Mouse (Mus musculus) intestine, embryonic 16.5 days (tissue): Measurements from ENCODE around the gene Arl15. TPM values are rescaled to one million over a fixed set of nuclear protein-coding genes. Genes with fewer than 3 reads are reported as not detected.

ENCODE experiments used
- ATAC-seq: fragments of 200-750 bp; cut with Nextera tagmentation; 2 replicates; pipeline ENCODE4 v1.8.0; 2017; ENCODE audit warnings: moderate TSS enrichment, moderate library complexity
- H3K27ac ChIP-seq: fragments of 300-500 bp; sonication (generic); 2 replicates; pipeline ENCODE4 v1.5.1; 2014; ENCODE audit warnings: mild to moderate bottlenecking, low read length
- H3K27me3 ChIP-seq: fragments of 300-500 bp; sonication (generic); replicated peaks from 2 replicates; pipeline ENCODE4 v1.6.1; 2014; ENCODE audit warnings: low read length, control low read depth, mixed read lengths; ENCODE audit not compliant: control insufficient read depth, insufficient read depth
- H3K36me3 ChIP-seq: fragments of 300-500 bp; sonication (generic); 2 replicates; pipeline ENCODE4 v1.6.1; 2014; ENCODE audit warnings: low read length, control low read depth; ENCODE audit not compliant: control insufficient read depth, insufficient read depth
- H3K4me1 ChIP-seq: fragments of 300-500 bp; sonication (generic); 2 replicates; pipeline ENCODE4 v1.6.1; 2014; ENCODE audit warnings: low read length, control low read depth, mixed read lengths; ENCODE audit not compliant: control insufficient read depth, insufficient read depth
- H3K4me2 ChIP-seq: fragments of 300-500 bp; sonication (generic); 2 replicates; pipeline ENCODE4 v1.6.1; 2014; ENCODE audit warnings: low read depth, low read length, control low read depth
- H3K4me3 ChIP-seq: fragments of 300-500 bp; sonication (generic); 2 replicates; pipeline ENCODE4 v1.5.1; 2014; ENCODE audit warnings: mild to moderate bottlenecking, low read length
- H3K9ac ChIP-seq: fragments of 300-500 bp; sonication (generic); 2 replicates; pipeline ENCODE4 v1.6.1; 2014; ENCODE audit warnings: low read depth, low read length
- H3K9me3 ChIP-seq: fragments of 300-500 bp; sonication (generic); 2 replicates; pipeline ENCODE4 v1.6.1; 2016; ENCODE audit warnings: low read length, control low read depth; ENCODE audit not compliant: control insufficient read depth
- WGBS: fragments of 180-500 bp; shearing (Covaris S2); extraction: QIAGEN DNeasy Blood & Tissue Kit; methylation state at CpG from one replicate; pipeline ENCODE4 v1.1.7; 2014; 5-methylcytosine and 5-hydroxymethylcytosine counted together
- polyA plus RNA-seq: library from polyadenylated mRNA; unstranded; fragments of >200 nt; fragmentation: Nextera tagmentation; extraction: Ambion mirVana; gene quantifications from 2 replicates; pipeline ENCODE4 v1.2.1, GENCODE M21; 2015

Arl15 gene
- polyA plus RNA-seq, 1 experiment from 2014 or later, result 10.6 TPM

DNA sequence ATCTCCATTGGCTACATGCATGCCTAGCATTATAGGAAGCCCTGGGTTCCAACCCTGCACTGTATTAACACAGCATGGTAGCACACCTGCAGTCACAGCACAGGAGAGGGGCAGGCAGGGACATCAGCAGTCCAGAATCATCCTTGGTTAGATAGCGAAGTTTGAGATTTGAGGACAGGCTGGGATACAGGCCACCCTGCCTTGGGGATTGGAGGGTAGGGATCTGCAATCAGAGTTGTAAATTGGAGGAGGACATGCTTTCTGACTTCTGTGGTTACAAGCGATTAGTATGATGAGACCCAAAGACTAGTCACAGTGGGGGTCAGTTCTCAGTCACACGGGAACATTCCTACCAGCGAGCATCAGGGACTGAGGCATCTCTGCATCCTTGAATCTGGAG is 284.5 kb downstream of the Arl15 start:
- 86% methylated on average over 4 of the region's 4 CpGs for WGBS
- no peak for ATAC-seq
- H3K4me2 ChIP-seq, result no peak overlapping the region
- no peaks in the 10 kb centered on the region for H3K4me1 ChIP-seq
- no peak overlapping the region for H3K4me3 ChIP-seq
- no peaks in the 10 kb centered on the region for H3K36me3 ChIP-seq
- no peak overlapping the region for H3K27ac ChIP-seq
- H3K9me3 ChIP-seq, result no peaks in the 10 kb centered on the region
- no peaks in the 10 kb centered on the region for H3K27me3 ChIP-seq
- H3K9ac ChIP-seq, result no peak overlapping the region

GRCm38 (mm10) chr13:114079751-114080150 is 285.4 kb downstream of the Arl15 start:
- Histone ChIP-seq H3K4me2 (no peak overlapping the region), H3K27me3 (no peaks in the 10 kb centered on the region), H3K9ac (no peak overlapping the region), H3K4me1 (no peaks in the 10 kb centered on the region), H3K36me3 (no peaks in the 10 kb centered on the region), H3K4me3 (no peak overlapping the region), H3K27ac (no peak overlapping the region), H3K9me3 (no peaks in the 10 kb centered on the region)
- ATAC-seq, result no peak
- WGBS, result 94% methylated on average over 6 of the region's 6 CpGs

DNA sequence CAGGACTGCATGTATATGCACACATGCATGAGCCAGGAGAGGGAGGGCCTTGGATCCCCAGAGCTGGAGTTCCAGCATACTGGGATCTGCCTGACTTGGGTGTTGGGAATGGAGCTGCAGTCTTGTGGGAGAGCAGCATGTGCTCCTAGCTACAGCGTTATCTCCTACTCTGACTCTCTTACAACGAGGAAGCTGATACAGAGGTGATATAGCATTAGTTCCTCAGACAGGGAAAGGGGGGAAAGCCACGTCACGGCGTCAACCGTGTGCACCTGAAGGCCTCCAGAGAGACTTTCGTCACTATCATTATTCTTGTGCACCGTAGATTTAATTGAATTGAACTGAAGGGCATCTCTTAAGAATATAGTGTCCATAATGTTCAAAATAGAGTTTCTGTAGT is 286.2 kb downstream of the Arl15 start:
- WGBS, result 89% methylated on average over 8 of the region's 8 CpGs
- Histone ChIP-seq H3K36me3 (no peaks in the 10 kb centered on the region), H3K4me2 (no peak overlapping the region), H3K4me3 (no peak overlapping the region), H3K27me3 (no peaks in the 10 kb centered on the region), H3K4me1 (no peaks in the 10 kb centered on the region), H3K9me3 (no peaks in the 10 kb centered on the region), H3K9ac (no peak overlapping the region), H3K27ac (no peak overlapping the region)
- no peak for ATAC-seq

GRCm38 (mm10) chr13:114083570-114084138 is 289.3 kb downstream of the Arl15 start:
- no peak overlapping the region for H3K27ac ChIP-seq
- no peak overlapping the region for H3K4me2 ChIP-seq
- no peaks in the 10 kb centered on the region for H3K27me3 ChIP-seq
- no peaks in the 10 kb centered on the region for H3K4me1 ChIP-seq
- 72% methylated on average over 3 of the region's 3 CpGs for WGBS
- no peak overlapping the region for H3K9ac ChIP-seq
- H3K4me3 ChIP-seq, result no peak overlapping the region
- no peaks in the 10 kb centered on the region for H3K36me3 ChIP-seq
- ATAC-seq, result no peak
- H3K9me3 ChIP-seq, result no peaks in the 10 kb centered on the region

DNA sequence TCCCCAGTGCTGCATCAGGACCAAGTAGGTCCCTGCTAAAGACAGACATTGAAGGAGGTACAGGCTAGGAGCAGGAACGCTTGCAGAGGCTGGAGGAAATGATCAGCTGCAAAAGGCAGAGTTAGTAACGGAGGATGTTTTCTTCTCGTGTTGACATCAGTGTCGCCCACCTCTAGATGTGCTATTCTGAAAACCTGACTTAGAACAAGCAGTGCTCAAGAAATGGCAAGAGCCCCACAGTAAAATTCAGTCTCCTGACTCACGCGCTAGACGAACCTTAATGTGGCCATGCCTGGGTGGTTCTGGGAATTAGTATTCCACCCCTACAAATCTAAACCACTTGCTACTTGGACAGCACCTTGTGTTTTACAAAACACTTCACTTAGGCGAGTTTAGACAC is 291.1 kb downstream of the Arl15 start:
- Histone ChIP-seq H3K4me3 (no peak overlapping the region), H3K9me3 (no peaks in the 10 kb centered on the region), H3K27me3 (no peaks in the 10 kb centered on the region), H3K27ac (no peak overlapping the region), H3K36me3 (no peaks in the 10 kb centered on the region), H3K4me1 (no peaks in the 10 kb centered on the region), H3K9ac (no peak overlapping the region), H3K4me2 (no peak overlapping the region)
- no peak for ATAC-seq
- 82% methylated on average over 8 of the region's 8 CpGs for WGBS

DNA sequence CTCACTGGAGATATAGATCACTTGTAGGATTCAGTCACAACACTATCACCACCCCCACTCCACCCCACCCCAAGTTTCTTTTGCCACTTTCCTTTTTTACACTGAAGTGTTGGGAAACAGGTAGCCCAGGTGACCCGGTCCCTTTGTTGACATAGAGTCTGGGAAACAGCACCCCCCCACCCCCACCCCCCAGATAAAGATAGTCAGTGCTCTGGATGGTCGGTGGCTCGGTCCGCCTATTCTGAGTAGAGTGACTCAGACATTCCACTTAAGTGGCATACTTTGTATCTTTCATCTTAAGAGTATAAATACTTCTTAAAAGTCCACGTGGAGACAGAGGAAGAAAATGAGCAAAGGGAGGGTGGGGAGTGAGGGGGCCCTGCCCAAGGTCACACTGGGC is 292.0 kb downstream of the Arl15 start:
- Histone ChIP-seq H3K27ac (no peak overlapping the region), H3K9ac (no peak overlapping the region), H3K9me3 (no peaks in the 10 kb centered on the region), H3K27me3 (no peaks in the 10 kb centered on the region), H3K4me3 (no peak overlapping the region), H3K4me2 (no peak overlapping the region), H3K4me1 (no peaks in the 10 kb centered on the region), H3K36me3 (no peaks in the 10 kb centered on the region)
- 40% methylated on average over 5 of the region's 5 CpGs for WGBS
- ATAC-seq, result no peak

DNA sequence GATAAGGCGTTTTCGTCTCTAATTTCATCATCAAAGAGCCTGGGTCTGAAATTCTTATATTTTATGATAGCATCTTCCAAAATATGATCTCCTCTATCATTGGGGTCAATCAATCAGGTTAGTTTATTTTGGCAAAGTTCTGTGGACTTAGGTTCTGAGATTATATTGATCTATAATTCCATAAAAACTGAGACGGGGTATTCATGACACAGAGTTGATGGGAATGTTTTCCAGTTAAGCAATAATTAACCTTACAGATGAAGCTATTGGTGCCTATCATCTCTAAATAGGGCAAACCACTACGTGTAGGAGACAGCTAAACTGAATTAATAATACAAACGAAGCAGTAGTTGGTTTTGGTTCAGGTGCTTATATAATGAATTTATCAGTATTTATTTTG is 292.5 kb downstream of the Arl15 start:
- no peak for ATAC-seq
- H3K4me2 ChIP-seq, result no peak overlapping the region
- H3K9ac ChIP-seq, result no peak overlapping the region
- WGBS, result 74% methylated on average over 5 of the region's 5 CpGs
- no peaks in the 10 kb centered on the region for H3K9me3 ChIP-seq
- H3K4me3 ChIP-seq, result no peak overlapping the region
- no peaks in the 10 kb centered on the region for H3K36me3 ChIP-seq
- H3K27ac ChIP-seq, result no peak overlapping the region
- H3K27me3 ChIP-seq, result no peaks in the 10 kb centered on the region
- no peaks in the 10 kb centered on the region for H3K4me1 ChIP-seq

GRCm38 (mm10) chr13:114087696-114088465 is 293.6 kb downstream of the Arl15 start:
- 92% methylated on average over 10 of the region's 10 CpGs for WGBS
- no peaks in the 10 kb centered on the region for H3K4me1 ChIP-seq
- no peaks in the 10 kb centered on the region for H3K27me3 ChIP-seq
- no peak overlapping the region for H3K4me2 ChIP-seq
- H3K36me3 ChIP-seq, result no peaks in the 10 kb centered on the region
- ATAC-seq, result no peak
- H3K9me3 ChIP-seq, result no peaks in the 10 kb centered on the region
- H3K9ac ChIP-seq, result no peak overlapping the region
- H3K4me3 ChIP-seq, result no peak overlapping the region
- no peak overlapping the region for H3K27ac ChIP-seq

DNA sequence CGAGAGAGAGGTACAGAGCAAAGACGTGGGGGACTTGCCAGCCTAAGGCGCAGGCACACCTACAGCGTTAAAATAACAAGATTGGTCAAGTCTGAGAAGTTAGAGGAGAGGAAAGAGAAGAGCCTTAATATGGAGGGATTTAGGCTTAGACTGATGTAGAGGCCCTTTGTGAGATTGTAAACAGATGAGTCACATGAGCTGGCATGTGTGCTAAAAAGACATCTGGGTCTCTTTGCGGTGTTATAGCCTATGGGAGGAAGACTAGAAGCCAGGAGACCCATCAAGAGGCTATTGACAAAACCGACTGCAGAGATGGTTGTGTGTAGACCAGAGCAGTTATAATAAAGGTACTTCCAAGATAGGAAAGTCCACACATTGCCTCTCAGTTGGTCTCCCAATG is 296.5 kb downstream of the Arl15 start:
- H3K9me3 ChIP-seq, result no peaks in the 10 kb centered on the region
- no peak for ATAC-seq
- H3K4me2 ChIP-seq, result no peak overlapping the region
- no peak overlapping the region for H3K4me3 ChIP-seq
- no peaks in the 10 kb centered on the region for H3K27me3 ChIP-seq
- H3K27ac ChIP-seq, result no peak overlapping the region
- no peaks in the 10 kb centered on the region for H3K4me1 ChIP-seq
- no peaks in the 10 kb centered on the region for H3K36me3 ChIP-seq
- no peak overlapping the region for H3K9ac ChIP-seq
- WGBS, result 91% methylated on average over 6 of the region's 6 CpGs

DNA sequence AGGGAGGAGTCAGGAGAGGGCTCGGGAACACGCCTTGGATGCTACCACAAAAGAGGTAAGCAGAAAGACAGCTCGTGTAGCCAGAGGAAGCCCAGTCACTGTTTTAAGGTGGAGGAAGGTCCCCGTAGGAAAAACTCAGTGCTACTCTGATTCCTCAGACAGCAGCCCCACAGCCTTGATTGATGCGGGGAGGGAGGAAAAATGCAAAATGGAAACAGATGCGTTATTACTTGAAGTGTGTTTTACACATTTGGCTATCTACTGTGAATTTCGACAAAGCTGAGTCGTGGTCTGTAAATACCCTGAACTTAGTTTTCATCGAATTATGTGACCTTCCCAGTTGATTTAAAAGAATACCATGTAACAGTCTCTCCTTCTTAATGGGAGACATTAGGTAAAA is 296.9 kb downstream of the Arl15 start:
- no peak overlapping the region for H3K4me3 ChIP-seq
- no peak overlapping the region for H3K4me2 ChIP-seq
- no peak overlapping the region for H3K9ac ChIP-seq
- no peaks in the 10 kb centered on the region for H3K27me3 ChIP-seq
- no peak overlapping the region for H3K27ac ChIP-seq
- no peaks in the 10 kb centered on the region for H3K36me3 ChIP-seq
- 76% methylated on average over 9 of the region's 9 CpGs for WGBS
- no peaks in the 10 kb centered on the region for H3K9me3 ChIP-seq
- no peak for ATAC-seq
- no peaks in the 10 kb centered on the region for H3K4me1 ChIP-seq
